Mouse (Mus musculus) adrenal gland (tissue): ENCODE measurements around the gene Olfr395.
"Not testable (repeated sequence)": the region's sequence is repeated elsewhere in the genome, so short reads cannot be mapped to it uniquely, and the experiment has no call there.

Experiments used
- intact Hi-C: fragments of 180-260 bp; cut with DNase I; formaldehyde crosslinking; loops from one replicate; pipeline ENCODE4 v1.15.1; 2025
- long read RNA-seq, 2 experiments: library from polyadenylated mRNA; unstranded; transcript quantifications; one replicate each; pipeline ENCODE4 v2.0.0; 2020; ENCODE audit warnings: borderline replicate concordance in 1 of 2; ENCODE audit not compliant: insufficient replicate concordance in 1 of 2

Olfr395 gene
- long read RNA-seq, experiment 1: 0 reads
- long read RNA-seq, experiment 2: 0 reads

DNA sequence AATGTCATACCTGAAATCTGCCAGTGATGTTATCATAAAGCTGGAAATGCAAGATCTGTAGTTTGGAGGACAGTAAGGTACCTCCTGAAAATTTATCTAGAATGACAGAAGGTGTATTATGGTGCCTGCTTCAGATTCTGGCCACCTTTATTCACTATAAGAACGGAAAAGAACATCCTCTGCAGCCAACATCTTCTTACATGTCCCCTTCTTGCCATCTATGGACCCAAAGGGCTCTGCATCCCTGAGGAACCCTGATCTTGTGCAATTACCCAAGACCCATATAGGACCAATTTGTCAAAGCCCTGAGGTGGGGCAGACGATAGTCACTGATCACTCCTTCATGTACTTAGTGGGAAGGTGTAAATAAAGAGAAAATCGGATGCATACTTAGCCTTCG, at the start of gene Olfr395:
Olfr395 (minus strand) TSS at position 101 of the 400 bp plus-strand sequence.
- intact Hi-C loops: not testable (repeated sequence)

DNA sequence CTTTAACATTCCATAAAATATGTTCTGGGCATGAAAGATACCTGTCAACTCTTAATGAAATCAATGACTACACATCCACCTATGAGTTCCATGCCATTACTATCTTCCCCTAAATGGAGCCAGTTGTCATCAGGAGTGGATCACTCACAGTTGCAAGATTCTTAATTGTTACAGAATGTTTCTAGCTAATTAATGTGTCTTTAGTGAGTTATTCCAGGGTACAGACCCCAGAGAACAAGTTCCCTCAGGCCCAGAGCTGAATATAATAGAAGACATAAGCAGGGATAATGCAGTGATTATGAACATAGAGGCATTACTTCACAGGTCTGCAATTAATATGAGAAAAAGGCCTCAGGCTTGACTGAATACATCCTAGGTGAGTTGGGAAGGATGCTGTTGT, 27.3 kb upstream of the Olfr395 start, which contains the start of gene Olfr23:
Olfr23 (plus strand) TSS at position 301 of the 400 bp plus-strand sequence.
- intact Hi-C loops: no loop called here

DNA sequence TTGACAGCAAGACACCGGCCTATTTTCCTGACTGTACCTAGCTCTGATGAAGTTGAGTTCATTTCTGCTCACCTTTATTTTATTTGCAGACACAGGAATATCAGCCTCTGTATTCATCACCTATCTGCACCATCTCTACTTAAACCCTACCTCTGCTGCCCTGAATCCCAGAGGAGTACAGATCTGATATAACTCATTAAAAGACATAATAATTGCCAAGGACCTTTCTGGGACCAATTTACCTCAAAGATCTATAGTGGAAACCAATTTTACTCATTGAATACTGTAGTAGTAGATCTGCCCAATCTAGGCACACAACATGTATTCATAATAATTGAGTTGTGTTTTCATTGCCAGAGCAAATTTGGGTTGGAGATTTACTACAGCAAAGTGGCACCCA, 18.4 kb downstream of the Olfr395 start, which contains the start of gene Olfr394:
Olfr394 (minus strand) TSS at position 101 of the 400 bp plus-strand sequence.
- intact Hi-C loops: no loop called here
